Mouse (Mus musculus): ENCODE results near the gene Bmp10. TPM values are rescaled to one million over a fixed set of nuclear protein-coding genes. Genes with fewer than 3 reads are reported as not detected.
A peak's percentile ranks its signal among the peaks of the same experiment; 100 is the strongest.

The Bmp10 gene
- polyA plus RNA-seq (2012; rRNA removed): not detected in 2 replicates

- DNase-seq (ENCODE audit: extremely low spot score in 1 of 2, low spot score in 1 of 2): no peak
These were observed at the start of gene Bmp10 for GRCm38 (mm10) chr6:87428487-87429044. Gene Bmp10 (plus strand): TSS chr6:87428994.

- peak in 1 of 2 experiments; percentile 34 for DNase-seq (ENCODE audit: extremely low spot score in 1 of 2, low spot score in 1 of 2)
These were observed 44.7 kb upstream of the Bmp10 start for GRCm38 (mm10) chr6:87383926-87384691.

- DNase-seq (ENCODE audit: extremely low spot score in 1 of 2, low spot score in 1 of 2): peak; percentile 34 to 65
These were observed 44.0 kb upstream of the Bmp10 start for GRCm38 (mm10) chr6:87384761-87385160.

DNA sequence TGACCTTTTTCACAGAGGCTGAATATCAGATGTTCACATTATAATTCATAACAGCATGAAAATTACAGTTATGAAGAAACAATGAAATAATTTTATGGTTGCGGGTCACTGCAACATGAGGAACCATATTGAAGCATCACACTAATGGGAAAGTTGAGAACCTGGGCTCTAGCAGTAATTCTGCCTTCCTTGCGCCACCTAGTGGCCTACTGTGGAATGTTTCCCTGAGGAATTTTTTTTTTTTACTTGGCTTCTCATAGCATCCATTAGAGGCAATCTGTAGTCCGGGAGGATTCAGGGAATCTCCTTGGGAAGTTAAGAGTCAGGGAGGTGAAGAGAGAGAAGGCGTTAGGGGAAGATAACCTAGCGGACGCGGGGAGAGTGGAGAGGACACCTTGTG is 42.6 kb upstream of the Bmp10 start:
- peak; percentile 56 to 92 for DNase-seq (ENCODE audit: extremely low spot score in 1 of 2, low spot score in 1 of 2)

- no peak for DNase-seq (ENCODE audit: extremely low spot score in 1 of 2, low spot score in 1 of 2)
These were observed 42.1 kb upstream of the Bmp10 start for GRCm38 (mm10) chr6:87386681-87387080.

DNA sequence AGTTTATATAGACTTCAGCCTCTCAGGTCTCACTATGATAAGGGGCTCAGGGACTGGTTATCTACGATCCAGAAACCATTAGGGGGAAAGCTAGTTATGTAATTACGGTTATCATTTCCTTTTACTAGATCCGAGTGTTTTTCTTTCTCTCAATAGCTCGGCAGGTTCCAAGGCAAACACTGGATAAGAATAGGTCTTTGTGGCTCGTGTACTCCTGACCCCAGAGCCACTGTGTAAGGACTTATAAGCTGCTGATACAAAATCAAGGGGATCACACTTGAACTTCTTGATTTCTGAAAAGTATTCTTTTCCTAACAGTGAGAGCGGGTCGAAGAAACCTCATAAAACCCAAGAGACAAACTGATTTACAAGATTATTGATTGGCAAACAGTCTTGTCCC is 39.9 kb upstream of the Bmp10 start, which contains the start of gene Gkn3:
Gene Gkn3 (minus strand): TSS at position 59 of the 400 bp plus-strand sequence.
- no peak for DNase-seq (ENCODE audit: extremely low spot score in 1 of 2, low spot score in 1 of 2)

- no peak for DNase-seq (ENCODE audit: extremely low spot score in 1 of 2, low spot score in 1 of 2)
These were observed 39.3 kb upstream of the Bmp10 start for GRCm38 (mm10) chr6:87389455-87389989.

- no peak for DNase-seq (ENCODE audit: extremely low spot score in 1 of 2, low spot score in 1 of 2)
These were observed 35.2 kb upstream of the Bmp10 start for GRCm38 (mm10) chr6:87393466-87394205.

GRCm38 (mm10) chr6:87394783-87395182 is 34.0 kb upstream of the Bmp10 start:
- no peak for DNase-seq (ENCODE audit: extremely low spot score in 1 of 2, low spot score in 1 of 2)

- DNase-seq (ENCODE audit: extremely low spot score in 1 of 2, low spot score in 1 of 2): peak; percentile 22 to 88
These were observed 29.7 kb upstream of the Bmp10 start for GRCm38 (mm10) chr6:87399137-87399536.

GRCm38 (mm10) chr6:87399886-87400566 is 28.8 kb upstream of the Bmp10 start:
- DNase-seq (ENCODE audit: extremely low spot score in 1 of 2, low spot score in 1 of 2): no peak

- DNase-seq (ENCODE audit: extremely low spot score in 1 of 2, low spot score in 1 of 2): no peak
These were observed 27.3 kb upstream of the Bmp10 start for GRCm38 (mm10) chr6:87401456-87401855.

GRCm38 (mm10) chr6:87412011-87412410 is 16.8 kb upstream of the Bmp10 start:
- no peak for DNase-seq (ENCODE audit: extremely low spot score in 1 of 2, low spot score in 1 of 2)

DNA sequence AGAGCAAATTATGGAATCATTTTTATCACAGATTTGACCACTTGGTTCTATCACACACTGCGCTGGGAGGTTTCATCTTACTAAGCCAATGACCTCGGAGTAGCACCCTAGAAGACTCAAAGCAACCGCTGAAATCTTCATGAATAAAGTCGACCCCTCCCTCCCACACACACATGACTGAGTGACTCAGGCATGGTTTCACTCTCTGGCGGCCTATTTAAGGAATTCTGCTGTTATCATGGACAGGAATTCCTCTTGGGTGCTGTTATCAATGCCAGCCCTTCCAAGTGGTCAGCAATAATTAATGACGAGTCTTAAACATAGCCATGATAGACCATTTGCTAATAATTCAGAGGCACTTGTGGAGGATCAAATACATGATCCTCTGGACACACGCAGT is 6.5 kb upstream of the Bmp10 start:
- no peak for DNase-seq (ENCODE audit: extremely low spot score in 1 of 2, low spot score in 1 of 2)

DNA sequence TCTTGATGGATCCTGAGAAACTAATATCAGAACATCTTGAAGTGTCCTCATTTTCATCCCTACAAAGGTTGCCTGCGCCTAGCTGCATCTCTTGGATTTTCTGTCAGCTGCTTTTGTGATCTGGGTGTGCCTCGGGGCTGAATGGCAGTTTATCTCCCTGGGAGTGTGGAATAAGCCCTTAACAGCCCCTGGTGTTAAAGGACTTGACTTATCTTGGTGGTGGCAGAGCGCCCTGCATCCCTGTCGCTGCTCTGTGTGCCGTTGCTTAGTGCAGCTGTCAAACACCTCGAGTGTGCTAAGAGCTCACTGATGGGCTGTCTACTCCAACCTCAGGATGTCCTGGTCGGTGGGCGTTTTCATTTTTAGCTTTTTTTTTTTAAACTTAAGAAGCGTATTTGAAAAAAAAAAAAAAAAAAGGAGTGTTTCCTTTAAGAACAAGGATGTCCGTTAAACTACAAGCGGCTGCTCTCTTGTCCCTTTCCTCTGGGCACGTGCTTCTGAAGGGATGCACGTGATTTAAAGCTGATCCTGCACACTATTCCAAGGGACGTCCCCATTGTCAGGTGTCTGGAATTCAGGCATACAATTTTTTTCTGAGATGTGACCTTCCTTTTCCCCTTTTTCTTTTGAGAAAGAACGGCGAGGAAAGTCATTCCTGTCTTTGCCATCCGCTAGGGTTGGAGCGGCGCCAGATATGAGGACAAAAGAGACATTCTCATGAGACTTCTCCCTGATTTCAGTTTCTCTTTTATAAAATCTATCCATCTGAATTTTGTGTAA is 4.6 kb upstream of the Bmp10 start:
- peak in 1 of 2 experiments; percentile 15 for DNase-seq (ENCODE audit: extremely low spot score in 1 of 2, low spot score in 1 of 2)

GRCm38 (mm10) chr6:87426954-87427353 is 1.8 kb upstream of the Bmp10 start:
- DNase-seq (ENCODE audit: extremely low spot score in 1 of 2, low spot score in 1 of 2): no peak

- DNase-seq (ENCODE audit: extremely low spot score in 1 of 2, low spot score in 1 of 2): no peak
These were observed 1.2 kb upstream of the Bmp10 start for GRCm38 (mm10) chr6:87427616-87428015.

GRCm38 (mm10) chr6:87435791-87436190 is 7.0 kb downstream of the Bmp10 start:
- no peak for DNase-seq (ENCODE audit: extremely low spot score in 1 of 2, low spot score in 1 of 2)

DNA sequence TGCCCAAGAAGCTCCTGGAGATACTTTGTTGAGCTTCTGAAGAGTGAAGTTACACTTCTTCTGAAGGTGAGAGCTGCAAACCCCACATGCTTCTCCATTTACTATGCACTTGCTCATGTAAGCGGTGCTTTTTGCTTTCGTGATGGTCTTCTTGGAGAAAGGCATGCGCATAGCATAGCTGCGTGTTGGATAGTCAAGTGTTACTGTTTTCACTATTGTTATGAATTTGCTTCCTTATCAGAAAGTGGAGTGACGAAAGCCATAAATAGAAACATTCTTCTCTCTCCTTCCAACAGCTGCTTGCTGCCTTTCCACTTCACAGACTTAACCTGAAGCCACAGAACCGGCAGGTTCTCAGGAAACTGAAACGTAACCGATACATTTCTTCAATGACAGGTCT is 8.0 kb downstream of the Bmp10 start:
- no peak for DNase-seq (ENCODE audit: extremely low spot score in 1 of 2, low spot score in 1 of 2)

- DNase-seq (ENCODE audit: extremely low spot score in 1 of 2, low spot score in 1 of 2): no peak
These were observed 14.5 kb downstream of the Bmp10 start for GRCm38 (mm10) chr6:87443253-87443652.
